Mouse (Mus musculus) embryonic facial prominence, embryonic 14.5 days (tissue): ENCODE data around the gene Gpr68. TPM values are rescaled to one million over a fixed set of nuclear protein-coding genes. Genes with fewer than 3 reads are reported as not detected.

Source experiments
- ATAC-seq: fragments of 200-750 bp; cut with Nextera tagmentation; 2 replicates; pipeline ENCODE4 v1.8.0; 2017; ENCODE audit warnings: low read depth, moderate number of reproducible peaks, moderate TSS enrichment
- DNase-seq: peaks from one replicate; pipeline ENCODE4 v3.0.0-alpha.2; 2015; ENCODE audit warnings: low spot score
- H3K27ac ChIP-seq: fragments of 300-500 bp; sonication (generic); replicated peaks from 2 replicates; pipeline ENCODE4 v1.5.1; 2014; ENCODE audit warnings: low read depth, mild to moderate bottlenecking, low read length, moderate library complexity
- H3K27me3 ChIP-seq: fragments of 300-500 bp; sonication (generic); replicated peaks from 2 replicates; pipeline ENCODE4 v1.6.1; 2014; ENCODE audit warnings: low read length; ENCODE audit not compliant: control insufficient read depth, insufficient read depth
- H3K36me3 ChIP-seq: fragments of 300-500 bp; sonication (generic); 2 replicates; pipeline ENCODE4 v1.6.1; 2014; ENCODE audit warnings: low read length, mixed read lengths; ENCODE audit not compliant: control insufficient read depth, insufficient read depth
- H3K4me1 ChIP-seq: fragments of 300-500 bp; sonication (generic); 2 replicates; pipeline ENCODE4 v1.6.1; 2014; ENCODE audit warnings: antibody characterized with exemption, low read length; ENCODE audit not compliant: control insufficient read depth, insufficient read depth
- H3K4me2 ChIP-seq: fragments of 300-500 bp; sonication (generic); 2 replicates; pipeline ENCODE4 v1.6.1; 2014; ENCODE audit warnings: low read depth, mild to moderate bottlenecking, low read length, moderate library complexity, mixed read lengths
- H3K4me3 ChIP-seq: fragments of 300-500 bp; sonication (generic); 2 replicates; pipeline ENCODE4 v1.5.1; 2014; ENCODE audit warnings: low read depth, mild to moderate bottlenecking, low read length
- H3K9ac ChIP-seq: fragments of 300-500 bp; sonication (generic); 2 replicates; pipeline ENCODE4 v1.6.1; 2014; ENCODE audit warnings: low read depth, mild to moderate bottlenecking, low read length, moderate library complexity, mixed read lengths
- H3K9me3 ChIP-seq: fragments of 300-500 bp; sonication (generic); 2 replicates; pipeline ENCODE4 v1.6.1; 2016; ENCODE audit warnings: low read length; ENCODE audit not compliant: control insufficient read depth
- WGBS: fragments of 180-500 bp; shearing (Covaris S2); extraction: QIAGEN DNeasy Blood & Tissue Kit; methylation state at CpG from one replicate; pipeline ENCODE4 v1.1.7; 2014; 5-methylcytosine and 5-hydroxymethylcytosine counted together
- polyA plus RNA-seq: library from polyadenylated mRNA; unstranded; fragments of >200 nt; fragmentation: Nextera tagmentation; extraction: Ambion mirVana; gene quantifications from 2 replicates; pipeline ENCODE4 v1.2.1, GENCODE M21; 2014

Gpr68 gene
- polyA plus RNA-seq, 1 experiment from 2014 or later = 0.46 TPM

DNA sequence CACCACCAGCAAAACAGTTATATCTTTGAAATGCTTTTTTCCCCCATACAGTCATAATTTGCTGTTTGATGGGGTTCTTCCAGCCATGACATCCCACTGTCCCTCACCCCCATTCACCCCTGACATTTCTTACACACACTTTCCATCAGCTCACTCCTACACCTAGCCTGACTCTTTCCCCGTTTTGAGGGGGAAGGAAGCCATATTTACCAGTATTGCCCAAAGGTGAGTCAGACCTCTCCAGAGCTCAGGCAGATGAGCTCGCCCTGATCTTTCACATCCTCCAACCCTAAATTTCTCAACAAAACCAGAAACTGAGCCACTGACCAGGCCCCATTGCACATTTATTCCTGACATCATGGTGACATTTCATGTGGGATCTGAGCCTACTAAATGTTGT is 36.2 kb downstream of the Gpr68 start:
- Histone ChIP-seq H3K4me2 (no peak overlapping the region), H3K4me3 (no peak overlapping the region), H3K4me1 (no peaks in the 10 kb centered on the region; the same call in 1 of the 2 replicates), H3K27me3 (no peaks in the 10 kb centered on the region), H3K36me3 (no peaks in the 10 kb centered on the region), H3K9ac (no peak overlapping the region), H3K27ac (no peak overlapping the region), H3K9me3 (peaks cover 4% of the 10 kb centered on the region; the same call in 1 of the 2 replicates)
- 78% methylated on average over 2 of the region's 2 CpGs for WGBS
- no peak for ATAC-seq
- DNase-seq = no peak

DNA sequence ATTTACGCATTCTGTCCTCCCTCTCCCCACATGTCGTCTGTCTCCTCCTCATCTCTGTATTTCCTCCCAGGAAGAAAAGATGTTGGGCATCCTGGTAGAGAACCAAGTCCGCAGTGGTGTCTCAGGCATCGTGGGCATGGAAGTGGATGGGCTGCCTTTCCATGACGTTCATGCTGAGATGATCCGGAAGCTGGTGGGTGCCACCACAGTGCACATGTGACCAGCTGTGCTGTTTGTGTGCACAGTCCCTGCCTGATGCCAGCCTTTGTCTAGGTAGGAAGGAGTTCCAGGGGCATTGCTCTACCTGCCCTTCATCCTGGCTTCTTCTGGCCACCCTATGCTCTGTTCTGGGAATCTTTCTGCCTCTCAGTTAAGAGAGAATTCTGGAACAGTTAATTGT is 36.8 kb downstream of the Gpr68 start:
- WGBS = 87% methylated on average over 6 of the region's 6 CpGs
- no peak for ATAC-seq
- H3K27ac ChIP-seq = no peak overlapping the region
- no peaks in the 10 kb centered on the region; the same call in 1 of the 2 replicates for H3K4me1 ChIP-seq
- no peak for DNase-seq
- no peak overlapping the region for H3K4me3 ChIP-seq
- no peaks in the 10 kb centered on the region for H3K27me3 ChIP-seq
- peaks cover 4% of the 10 kb centered on the region; the same call in 1 of the 2 replicates for H3K9me3 ChIP-seq
- no peak overlapping the region for H3K4me2 ChIP-seq
- no peak overlapping the region for H3K9ac ChIP-seq
- H3K36me3 ChIP-seq = no peaks in the 10 kb centered on the region

DNA sequence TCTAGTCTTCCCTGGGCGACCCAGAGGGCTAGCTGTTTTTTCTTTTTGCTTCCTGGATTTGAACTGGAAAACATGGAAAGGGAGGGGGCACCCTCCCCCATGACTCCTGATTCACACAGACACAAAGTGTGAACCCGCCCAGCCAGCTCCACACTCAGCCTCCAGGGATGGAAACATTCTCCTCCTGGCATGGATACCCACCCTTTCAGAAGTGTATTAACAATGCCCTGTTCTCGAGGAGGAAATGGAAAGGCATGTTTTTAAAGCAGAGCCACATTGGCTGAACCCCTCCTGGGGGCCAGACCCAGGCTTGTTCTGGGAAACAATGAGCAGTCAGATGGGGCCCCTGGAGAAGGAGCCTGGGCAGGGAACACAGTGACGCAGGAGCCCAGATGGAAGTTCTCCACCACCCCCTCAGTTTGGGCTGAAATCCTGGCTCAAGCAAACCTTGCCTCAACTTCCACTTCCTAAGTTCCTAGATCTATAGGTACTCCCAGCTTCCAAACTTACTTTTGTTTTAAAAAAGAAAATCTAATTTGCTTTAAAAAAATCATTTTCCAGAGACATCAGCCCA is 39.9 kb downstream of the Gpr68 start:
- no peak overlapping the region for H3K4me3 ChIP-seq
- H3K9me3 ChIP-seq = peaks cover 4% of the 10 kb centered on the region; the same call in 1 of the 2 replicates
- H3K36me3 ChIP-seq = no peaks in the 10 kb centered on the region
- peak; percentile 13 for DNase-seq
- H3K27ac ChIP-seq = 0 out of 2 replicates have a peak overlapping the region, but pooled peaks have one; percentile 17
- no peaks in the 10 kb centered on the region; the same call in 1 of the 2 replicates for H3K4me1 ChIP-seq
- no peak overlapping the region for H3K9ac ChIP-seq
- no peak overlapping the region for H3K4me2 ChIP-seq
- H3K27me3 ChIP-seq = no peaks in the 10 kb centered on the region
- ATAC-seq = no peak
- 46% methylated on average over 4 of the region's 4 CpGs for WGBS

DNA sequence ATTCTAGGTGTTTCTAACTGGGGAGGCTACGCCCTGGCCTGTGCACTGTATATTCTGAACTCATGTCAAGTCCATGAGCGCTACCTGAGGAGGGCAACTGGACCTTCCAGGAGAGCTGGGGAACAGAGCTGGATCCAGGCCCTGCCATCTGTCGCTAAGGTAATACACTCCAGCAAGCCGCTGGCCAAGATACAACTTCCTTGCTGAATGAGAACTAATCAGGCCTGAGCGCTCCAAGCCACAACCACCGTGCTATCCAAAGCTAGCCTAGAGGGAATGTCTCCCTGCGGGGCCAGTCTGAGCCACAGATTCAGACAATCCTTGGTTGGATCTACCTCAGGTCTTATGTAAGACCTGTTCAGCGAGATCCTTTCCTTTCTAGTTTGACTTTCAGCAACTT is 40.9 kb downstream of the Gpr68 start:
- Histone ChIP-seq H3K27me3 (no peaks in the 10 kb centered on the region), H3K27ac (no peak overlapping the region), H3K9ac (no peak overlapping the region), H3K4me2 (no peak overlapping the region), H3K36me3 (no peaks in the 10 kb centered on the region), H3K4me1 (no peaks in the 10 kb centered on the region; the same call in 1 of the 2 replicates), H3K4me3 (no peak overlapping the region), H3K9me3 (peaks cover 4% of the 10 kb centered on the region; the same call in 1 of the 2 replicates)
- peak; percentile 6 for DNase-seq
- ATAC-seq = no peak
- WGBS = 84% methylated on average over 8 of the region's 8 CpGs

DNA sequence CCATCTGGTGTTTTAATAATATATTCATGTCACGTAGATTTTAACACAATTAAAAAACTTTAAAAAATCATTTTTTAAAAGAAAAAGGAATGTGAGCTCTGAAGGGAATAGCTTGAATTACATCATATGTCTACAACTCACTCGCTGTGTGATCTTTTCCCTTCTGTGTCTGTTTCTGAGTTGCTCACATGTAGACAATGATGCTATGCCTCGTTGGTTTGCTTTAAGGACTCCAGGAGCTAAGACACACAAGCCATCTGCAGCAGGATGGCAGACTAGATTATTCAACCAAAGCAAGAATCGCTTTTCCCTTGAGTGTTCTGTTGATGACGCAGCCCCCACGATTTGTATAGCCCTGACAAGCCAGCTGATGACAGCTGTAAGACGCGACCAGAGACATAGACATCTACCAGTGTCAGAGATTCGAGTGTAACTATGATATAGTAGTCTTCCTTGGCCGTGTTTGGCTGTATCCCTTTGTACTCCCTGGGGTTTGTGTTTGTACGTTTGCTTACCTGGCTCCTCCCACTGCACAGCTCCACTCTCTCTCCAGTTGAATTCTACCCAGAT is 42.4 kb downstream of the Gpr68 start:
- H3K27ac ChIP-seq = no peak overlapping the region
- DNase-seq = no peak
- no peak overlapping the region for H3K4me2 ChIP-seq
- WGBS = 73% methylated on average over 11 of the region's 11 CpGs
- H3K27me3 ChIP-seq = no peaks in the 10 kb centered on the region
- H3K36me3 ChIP-seq = no peaks in the 10 kb centered on the region
- no peak for ATAC-seq
- H3K9me3 ChIP-seq = peaks cover 4% of the 10 kb centered on the region; the same call in 1 of the 2 replicates
- no peak overlapping the region for H3K9ac ChIP-seq
- no peak overlapping the region for H3K4me3 ChIP-seq
- no peaks in the 10 kb centered on the region; the same call in 1 of the 2 replicates for H3K4me1 ChIP-seq

DNA sequence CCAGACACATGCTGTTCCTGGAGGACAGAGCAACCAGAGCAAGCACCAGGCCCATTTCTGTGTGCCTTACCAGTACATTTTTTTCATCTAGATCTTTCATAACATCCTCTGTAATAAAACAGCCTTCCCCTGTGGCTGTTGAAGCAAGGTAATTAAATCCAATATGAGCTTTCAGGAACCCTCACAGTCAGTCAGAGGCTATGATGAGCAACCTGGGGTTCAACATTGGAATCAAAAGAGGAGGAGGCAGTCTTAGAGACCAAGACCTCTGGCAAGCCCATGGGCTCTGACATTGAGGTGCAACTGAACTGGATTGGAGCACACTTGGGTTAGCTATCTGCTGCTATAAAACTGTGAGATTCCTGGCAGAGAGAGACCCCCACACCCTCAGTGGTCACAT is 42.9 kb downstream of the Gpr68 start:
- no peak overlapping the region for H3K4me2 ChIP-seq
- H3K36me3 ChIP-seq = no peaks in the 10 kb centered on the region
- peaks cover 4% of the 10 kb centered on the region; the same call in 1 of the 2 replicates for H3K9me3 ChIP-seq
- no peak for DNase-seq
- no peaks in the 10 kb centered on the region for H3K27me3 ChIP-seq
- H3K4me1 ChIP-seq = no peaks in the 10 kb centered on the region; the same call in 1 of the 2 replicates
- no peak overlapping the region for H3K9ac ChIP-seq
- no peak for ATAC-seq
- no peak overlapping the region for H3K4me3 ChIP-seq
- H3K27ac ChIP-seq = no peak overlapping the region

DNA sequence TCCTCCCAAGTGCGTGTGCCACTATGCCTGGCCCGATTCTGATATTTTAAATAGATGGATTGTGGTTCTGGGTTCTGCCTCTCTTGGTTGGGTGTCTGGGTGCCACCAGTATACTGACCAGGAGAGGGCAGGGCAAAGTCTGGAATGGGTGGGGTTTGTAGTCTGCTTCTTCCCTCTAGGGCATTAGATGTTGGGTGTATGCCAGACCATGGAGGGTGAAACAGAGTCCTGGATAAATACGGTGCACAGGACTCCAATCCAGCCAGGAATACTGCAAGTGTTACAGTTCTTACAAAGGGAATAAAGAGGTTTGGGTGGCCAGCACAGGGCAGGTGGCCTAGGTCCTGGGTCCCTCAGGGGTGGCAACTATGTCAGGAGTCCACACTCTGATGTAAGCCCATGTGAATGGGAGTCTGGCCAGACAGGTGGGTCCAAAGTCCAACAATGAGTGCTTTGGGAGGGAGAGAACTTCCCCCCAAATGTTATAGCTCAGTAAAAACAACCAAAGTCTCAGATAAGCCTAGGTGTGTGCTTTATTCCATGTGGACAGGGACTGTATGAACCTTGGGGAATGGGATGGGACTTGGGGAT is 45.0 kb downstream of the Gpr68 start:
- no peak overlapping the region for H3K4me3 ChIP-seq
- 86% methylated on average over 3 of the region's 3 CpGs for WGBS
- ATAC-seq (no peak), DNase-seq (no peak)
- no peaks in the 10 kb centered on the region for H3K9me3 ChIP-seq
- no peaks in the 10 kb centered on the region for H3K27me3 ChIP-seq
- H3K4me1 ChIP-seq = no peaks in the 10 kb centered on the region; the same call in 1 of the 2 replicates
- H3K27ac ChIP-seq = no peak overlapping the region
- H3K4me2 ChIP-seq = no peak overlapping the region
- H3K36me3 ChIP-seq = no peaks in the 10 kb centered on the region
- H3K9ac ChIP-seq = no peak overlapping the region

DNA sequence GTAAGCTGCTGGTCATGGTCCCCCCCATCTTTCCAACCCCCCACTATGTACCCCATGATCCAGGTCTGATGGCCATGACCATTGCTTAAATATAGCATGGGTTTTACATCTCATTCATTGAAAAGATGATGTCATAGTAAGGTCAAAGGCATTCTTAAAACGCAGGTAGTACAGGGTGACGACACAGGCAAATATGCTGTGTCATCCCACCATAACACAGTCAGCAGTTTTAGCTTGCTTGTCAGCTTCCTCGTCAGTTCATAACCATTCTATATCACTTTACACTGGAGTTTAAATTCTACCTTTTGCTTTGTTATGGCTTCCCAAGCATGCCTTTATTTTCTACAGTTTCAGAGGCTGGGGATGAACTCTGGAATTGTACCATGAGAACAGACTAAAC is 45.7 kb downstream of the Gpr68 start:
- Histone ChIP-seq H3K9ac (no peak overlapping the region), H3K36me3 (no peaks in the 10 kb centered on the region), H3K27me3 (no peaks in the 10 kb centered on the region), H3K4me1 (no peaks in the 10 kb centered on the region), H3K4me3 (no peak overlapping the region), H3K4me2 (no peak overlapping the region), H3K9me3 (no peaks in the 10 kb centered on the region), H3K27ac (no peak overlapping the region)
- DNase-seq = no peak
- ATAC-seq = no peak
- WGBS = 80% methylated on average over 3 of the region's 3 CpGs
